Mouse (Mus musculus) MEL (cell line): ENCODE data around the gene Rbm33.

Experiments
- CTCF ChIP-seq, 3 experiments: IDR thresholded peaks in 2 of 3; conservative IDR thresholded peaks in 1 of 3; 2 replicates each; pipeline ENCODE4 v1.5.1; 2011 to 2012; ENCODE audit warnings: low read length in 3 of 3, low read depth in 2 of 3, mild to moderate bottlenecking in 2 of 3, improper control_type of control experiment in 1 of 3, inconsistent platforms in 1 of 3, mixed read lengths in 1 of 3, moderate library complexity in 1 of 3; ENCODE audit not compliant: control insufficient read depth in 1 of 3, insufficient read depth in 1 of 3, poor library complexity in 1 of 3, severe bottlenecking in 1 of 3
- E2F4 ChIP-seq: IDR thresholded peaks from 2 replicates; pipeline ENCODE4 v1.6.1; 2011; ENCODE audit warnings: low read depth, low read length, improper control_type of control experiment, borderline replicate concordance
- ELF1 ChIP-seq: IDR thresholded peaks from 2 replicates; pipeline ENCODE4 v1.6.1; 2014; ENCODE audit warnings: low read depth, mild to moderate bottlenecking, inconsistent platforms, low read length, improper control_type of control experiment, moderate library complexity
- GABPA ChIP-seq: IDR thresholded peaks from 2 replicates; pipeline ENCODE4 v1.6.1; 2012; ENCODE audit warnings: low read depth, mild to moderate bottlenecking, inconsistent platforms, low read length, improper control_type of control experiment, moderate library complexity
- JUND ChIP-seq: IDR thresholded peaks from 2 replicates; pipeline ENCODE4 v1.6.1; 2011; ENCODE audit warnings: low read depth, mild to moderate bottlenecking, improper control_type of control experiment, low read length
- POLR2A ChIP-seq, 2 experiments: IDR thresholded peaks; 2 replicates each; pipeline ENCODE4 v1.6.1; 2011 to 2012; ENCODE audit warnings: low read length in 2 of 2, mild to moderate bottlenecking in 2 of 2, control low read depth in 1 of 2, improper control_type of control experiment in 1 of 2, low read depth in 1 of 2, moderate library complexity in 1 of 2; ENCODE audit not compliant: control insufficient read depth in 1 of 2, insufficient read depth in 1 of 2, poor library complexity in 1 of 2
- POLR2AphosphoS2 ChIP-seq: IDR thresholded peaks from 2 replicates; pipeline ENCODE4 v1.6.1; 2011; ENCODE audit warnings: low read length, improper control_type of control experiment
- SIN3A ChIP-seq: IDR thresholded peaks from 2 replicates; pipeline ENCODE4 v1.6.1; 2012; ENCODE audit warnings: low read length, improper control_type of control experiment, inconsistent platforms
- TBP ChIP-seq: IDR thresholded peaks from 2 replicates; pipeline ENCODE4 v1.8.0; 2011; ENCODE audit warnings: low read depth, low read length, improper control_type of control experiment
- USF1 ChIP-seq: IDR thresholded peaks from 2 replicates; pipeline ENCODE4 v1.6.1; 2014; ENCODE audit warnings: low read depth, mild to moderate bottlenecking, inconsistent platforms, low read length, improper control_type of control experiment, moderate library complexity
- ZKSCAN1 ChIP-seq: IDR thresholded peaks from 2 replicates; pipeline ENCODE4 v1.6.1; 2012; ENCODE audit warnings: low read depth, mild to moderate bottlenecking, inconsistent platforms, low read length, improper control_type of control experiment, moderate library complexity
- ZMIZ1 ChIP-seq: IDR thresholded peaks from 2 replicates; pipeline ENCODE4 v1.6.1; 2012; ENCODE audit warnings: low read depth, mild to moderate bottlenecking, inconsistent platforms, low read length, improper control_type of control experiment, moderate library complexity

GRCm38 (mm10) chr5:28388184-28388583, 71.3 kb downstream of the Rbm33 start:
- no peak for TF ChIP-seq USF1
- no peak for TF ChIP-seq E2F4
- TF ChIP-seq CTCF (IDR thresholded peaks at IDR 0.05 in 2 of 3, conservative IDR thresholded peaks at IDR 0.05 in 1 of 3; ENCODE audit: control insufficient read depth in 1 of 3, insufficient read depth in 1 of 3, low read depth in 2 of 3, low read length in 3 of 3, poor library complexity in 1 of 3, severe bottlenecking in 1 of 3), result peak; percentile 41 to 85 (median 68)
- TF ChIP-seq ELF1, result no peak
- TF ChIP-seq SIN3A, result no peak
- TF ChIP-seq POLR2AphosphoS2, result no peak
- TF ChIP-seq ZKSCAN1, result no peak
- TF ChIP-seq ZMIZ1, result no peak
- TF ChIP-seq TBP, result no peak
- no peak for TF ChIP-seq POLR2A (IDR thresholded peaks at IDR 0.05; ENCODE audit: control insufficient read depth in 1 of 2, insufficient read depth in 1 of 2, low read depth in 1 of 2, low read length in 2 of 2, poor library complexity in 1 of 2)
- no peak for TF ChIP-seq JUND
- no peak for TF ChIP-seq GABPA
